Mouse (Mus musculus) heart, postnatal 0 days (tissue): ENCODE results near the gene Gm37419.

Source experiments
- CTCF ChIP-seq: IDR thresholded peaks from 2 replicates; pipeline ENCODE4 v1.5.1; 2016; ENCODE audit warnings: antibody characterized with exemption, control low read depth, low read depth
- EP300 ChIP-seq: IDR thresholded peaks from 2 replicates; pipeline ENCODE4 v1.6.1; 2016; ENCODE audit warnings: antibody characterized with exemption, low read depth

- TF ChIP-seq CTCF, result no peak
- TF ChIP-seq EP300, result no peak
Measured at GRCm38 (mm10) chr16:24016742-24017141, 28.5 kb downstream of the Gm37419 start.
